Mouse (Mus musculus): ENCODE measurements at regions not wholly inside any gene's neighbourhood (a gene's known extent, or its start where the extent isn't known, plus 50 kb on each side); places are given as distances from the start of the nearest gene placed in this dataset.
A peak's percentile ranks its signal among the peaks of the same experiment; 100 is the strongest.

DNA sequence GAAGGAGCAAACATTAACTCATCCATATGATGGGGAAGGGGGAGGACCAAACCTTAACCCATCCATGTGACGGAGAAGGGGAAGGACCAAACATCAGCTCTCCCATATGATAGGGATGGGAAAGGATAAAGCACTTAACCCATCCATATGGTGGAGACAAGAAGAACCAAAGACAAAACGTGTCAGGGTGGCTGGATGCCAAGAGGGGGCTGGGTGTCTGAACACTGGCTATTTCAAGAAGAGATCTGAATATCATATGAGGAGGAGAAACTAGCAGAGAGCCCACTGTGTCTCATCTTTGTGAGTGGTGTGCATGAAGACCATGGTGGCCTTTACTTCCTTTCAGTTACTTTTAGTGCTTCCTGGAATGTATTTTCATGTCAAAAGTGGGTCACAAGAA is 207.0 kb downstream of the Rplp1 start:
- no peak for DNase-seq

DNA sequence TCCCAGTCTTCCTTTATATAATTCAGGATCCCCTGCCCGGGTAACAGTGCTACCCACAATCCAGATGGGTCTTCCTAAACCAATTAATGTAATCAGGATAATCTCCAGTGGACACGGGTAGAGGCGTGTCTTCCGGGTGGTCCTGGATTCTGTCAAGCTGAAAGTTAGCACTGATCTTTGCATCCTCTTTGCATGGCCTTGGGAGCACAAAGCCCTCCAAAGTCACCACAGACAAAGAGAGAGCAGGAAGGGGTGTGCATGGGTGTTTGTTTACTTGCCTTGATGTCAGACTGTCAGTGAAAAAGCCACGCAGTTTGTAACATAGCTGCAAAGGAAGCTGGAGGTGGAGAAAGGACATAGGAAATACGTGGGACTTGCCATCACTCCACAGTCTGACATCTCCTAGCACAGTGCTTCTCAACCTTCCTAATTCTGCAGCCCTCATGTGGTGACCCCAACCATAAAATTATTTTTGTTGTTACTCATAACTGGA is 208.0 kb downstream of the Rplp1 start:
- DNase-seq: no peak

- DNase-seq: peak; percentile 42
Observed at GRCm38 (mm10) chr9:61705586-61706233, 208.6 kb downstream of the Rplp1 start.

DNA sequence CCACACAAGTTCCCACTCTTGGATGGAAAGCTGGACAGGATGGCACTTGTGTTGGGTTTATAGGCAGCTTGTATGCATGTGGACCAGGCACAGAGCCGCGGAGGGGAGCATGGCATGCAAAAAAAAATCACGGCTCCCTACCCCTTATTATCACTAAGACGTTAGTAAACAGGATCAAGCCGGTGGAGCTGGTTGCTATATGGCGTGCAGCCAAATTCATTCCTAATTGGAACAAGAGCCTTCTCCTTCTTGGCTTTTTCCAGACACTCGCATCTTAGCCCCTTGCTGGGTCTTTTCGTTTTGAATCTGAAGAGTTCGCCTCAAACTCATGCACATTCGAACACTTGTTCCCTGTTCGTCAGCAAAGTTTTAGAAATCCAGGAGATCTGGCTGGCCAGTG is 211.0 kb downstream of the Rplp1 start:
- no peak for DNase-seq

GRCm38 (mm10) chr9:61702280-61702966 is 211.9 kb downstream of the Rplp1 start:
- peak; percentile 25 for DNase-seq

DNA sequence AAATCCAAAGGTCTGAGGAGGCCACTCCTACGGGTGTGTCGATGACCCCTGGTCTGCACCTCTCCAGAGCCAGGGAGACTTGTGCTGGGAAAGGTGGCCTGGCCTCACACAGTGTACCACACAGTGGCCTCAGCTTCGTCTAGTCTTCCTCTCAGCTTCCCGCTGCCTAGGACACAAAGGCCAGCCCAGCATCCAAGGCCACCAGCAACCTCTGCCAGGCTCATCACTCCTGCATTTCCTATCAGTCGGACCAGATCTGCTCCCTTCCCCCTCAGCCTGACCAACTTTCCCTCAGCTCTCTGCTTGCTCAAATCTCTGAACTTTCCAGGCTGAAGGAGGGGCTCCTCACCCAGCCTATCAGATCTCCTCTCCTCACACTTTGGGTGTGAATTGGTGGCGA is 213.8 kb downstream of the Rplp1 start:
- peak; percentile 64 for DNase-seq

- no peak for DNase-seq
Observed at GRCm38 (mm10) chr9:61699618-61700017, 214.7 kb downstream of the Rplp1 start.

DNA sequence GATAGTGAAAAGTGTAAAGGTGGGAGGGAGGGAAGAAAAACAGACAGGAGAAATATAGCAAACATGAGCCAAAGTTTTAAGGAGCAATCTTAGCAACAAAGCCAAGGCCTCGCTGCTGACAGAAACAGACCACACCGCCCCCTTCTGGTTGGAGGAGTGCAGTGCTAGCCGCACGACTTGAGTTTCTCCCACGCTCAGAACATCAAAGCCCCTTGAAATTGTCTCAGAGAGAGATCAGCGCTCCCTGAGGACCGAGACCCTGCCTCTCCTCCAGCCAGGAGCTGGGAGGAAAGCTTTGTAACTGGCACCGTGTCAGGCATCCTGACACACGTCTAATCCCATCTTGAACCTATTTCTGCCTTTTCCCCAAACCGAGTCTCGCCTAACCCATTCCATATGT is 216.4 kb downstream of the Rplp1 start:
- DNase-seq: peak; percentile 73

GRCm38 (mm10) chr9:61696831-61697230 is 217.5 kb downstream of the Rplp1 start:
- DNase-seq: no peak

DNA sequence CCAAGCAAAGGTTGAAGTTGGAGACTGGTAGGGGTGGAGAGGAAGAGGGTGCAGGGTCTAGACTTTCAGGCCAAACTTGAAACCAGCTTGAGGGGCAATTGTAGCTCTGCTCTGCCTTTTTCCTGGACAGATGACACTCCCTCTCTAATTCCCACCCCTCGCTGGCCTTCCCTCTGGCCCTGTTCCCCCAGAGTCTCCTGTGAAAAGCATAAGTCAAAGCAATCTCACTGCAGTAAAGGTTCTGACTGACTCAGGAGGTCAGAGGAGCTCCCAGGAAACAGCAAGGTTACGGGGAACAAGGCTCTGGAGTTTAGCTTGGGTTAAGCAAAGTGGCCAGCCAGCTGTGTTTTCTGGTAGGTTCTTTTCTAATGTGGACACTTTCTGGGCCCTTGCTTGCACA is 218.5 kb downstream of the Rplp1 start:
- peak; percentile 79 for DNase-seq

DNA sequence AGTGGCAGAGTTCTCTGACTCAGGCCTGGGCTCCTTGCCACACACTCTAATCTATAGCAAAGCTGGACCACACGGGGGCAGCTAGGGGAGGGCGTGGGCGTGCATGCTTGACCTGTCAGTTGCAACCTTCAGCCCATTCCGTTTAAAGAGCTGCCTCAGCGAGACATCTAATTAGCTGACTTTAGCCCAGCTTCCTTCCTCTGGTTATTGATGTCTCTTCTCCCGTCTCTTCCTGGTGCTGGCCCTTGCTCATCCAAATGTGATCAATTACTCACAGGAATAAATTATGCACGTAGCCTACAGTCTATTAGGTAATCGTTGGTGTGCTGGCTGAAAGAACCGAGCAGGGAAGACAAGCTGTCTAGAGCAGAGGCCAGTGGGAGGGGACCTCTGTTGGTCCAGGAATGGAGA is 219.0 kb downstream of the Rplp1 start:
- DNase-seq: peak; percentile 88

GRCm38 (mm10) chr9:61694206-61694605 is 220.1 kb downstream of the Rplp1 start:
- DNase-seq: no peak

DNA sequence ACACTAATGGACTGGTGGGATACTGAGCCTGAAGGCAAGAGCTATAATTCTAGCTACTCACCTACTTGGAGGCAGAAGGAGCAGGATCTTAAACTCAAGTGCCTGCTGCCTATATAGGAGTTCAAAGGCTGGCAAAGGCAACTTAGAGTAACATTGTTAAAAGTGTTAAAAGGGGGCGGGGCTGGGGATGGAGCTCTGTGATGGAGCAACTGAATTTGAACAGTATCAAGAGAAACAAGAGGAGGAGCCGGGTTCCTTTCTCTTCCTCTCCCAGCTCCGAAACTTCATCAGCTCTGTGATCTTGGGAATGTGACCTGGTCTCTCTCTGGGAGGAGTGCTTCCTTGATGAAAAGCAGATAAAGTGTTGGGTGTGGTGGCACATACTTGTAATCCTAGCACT is 223.6 kb downstream of the Rplp1 start:
- DNase-seq: no peak

DNA sequence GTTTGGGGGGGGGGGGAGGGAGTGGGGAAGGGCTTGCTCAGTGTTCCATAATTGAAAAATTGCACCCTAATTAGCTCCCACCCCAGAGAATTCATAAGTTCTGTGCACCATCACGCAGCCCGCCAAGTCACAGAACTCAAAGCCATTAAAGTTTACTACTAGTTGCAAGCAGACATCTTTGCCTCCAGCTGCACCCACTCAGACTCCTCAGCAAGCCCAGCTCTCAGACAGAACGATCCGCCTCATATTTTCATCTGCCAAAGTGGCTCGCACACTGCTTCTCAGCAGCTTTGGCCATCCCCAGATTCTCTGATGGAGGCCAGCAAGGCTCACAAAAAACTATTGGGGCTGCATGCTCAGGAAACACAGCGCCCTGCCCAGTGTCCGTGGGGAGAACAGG is 224.4 kb downstream of the Rplp1 start:
- DNase-seq: no peak

DNA sequence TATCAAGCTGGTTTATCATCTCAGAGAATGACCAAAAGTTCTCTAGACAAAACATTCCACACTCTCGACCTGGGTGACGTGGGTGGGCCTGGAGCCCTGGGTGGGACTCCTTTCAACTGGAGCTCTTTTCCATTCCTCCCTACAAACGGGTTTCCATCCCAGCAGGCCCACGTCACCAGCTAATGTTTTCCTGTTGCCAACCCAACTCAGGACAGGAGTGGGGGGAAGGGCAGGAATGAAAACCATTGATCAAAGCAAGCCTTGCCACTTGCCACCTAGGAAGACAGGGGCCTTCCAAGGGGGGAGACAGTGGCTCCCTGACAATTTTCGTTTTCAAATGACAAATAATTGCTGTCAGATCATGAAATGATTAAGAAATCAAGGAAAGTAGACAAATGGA is 224.8 kb downstream of the Rplp1 start:
- no peak for DNase-seq

GRCm38 (mm10) chr9:61683557-61683956 is 230.8 kb downstream of the Rplp1 start:
- DNase-seq: no peak

DNA sequence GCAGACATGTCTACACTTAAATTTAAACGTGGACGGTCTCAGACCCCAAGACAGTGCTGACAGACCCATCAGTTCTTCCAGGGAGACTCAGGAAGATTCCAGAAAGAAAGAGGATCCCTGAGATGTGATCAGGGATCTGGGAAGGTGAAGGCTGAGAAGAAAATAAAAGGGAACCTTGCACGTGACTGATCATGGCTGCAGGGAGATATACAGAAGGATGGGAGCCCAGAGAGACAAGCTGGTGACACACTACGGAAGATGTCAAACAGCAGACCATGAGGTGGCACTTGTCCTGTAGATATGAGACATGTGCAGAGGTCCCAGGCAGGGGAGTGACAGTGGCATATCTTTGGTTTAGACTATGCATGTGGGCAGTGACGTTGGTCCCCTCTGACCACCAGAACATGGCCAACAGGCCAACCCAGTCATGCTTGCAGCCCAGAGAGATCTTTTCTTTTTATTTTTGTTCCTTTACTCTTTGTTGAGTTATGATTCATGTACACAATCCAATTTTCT is 231.5 kb downstream of the Rplp1 start:
- DNase-seq: no peak

DNA sequence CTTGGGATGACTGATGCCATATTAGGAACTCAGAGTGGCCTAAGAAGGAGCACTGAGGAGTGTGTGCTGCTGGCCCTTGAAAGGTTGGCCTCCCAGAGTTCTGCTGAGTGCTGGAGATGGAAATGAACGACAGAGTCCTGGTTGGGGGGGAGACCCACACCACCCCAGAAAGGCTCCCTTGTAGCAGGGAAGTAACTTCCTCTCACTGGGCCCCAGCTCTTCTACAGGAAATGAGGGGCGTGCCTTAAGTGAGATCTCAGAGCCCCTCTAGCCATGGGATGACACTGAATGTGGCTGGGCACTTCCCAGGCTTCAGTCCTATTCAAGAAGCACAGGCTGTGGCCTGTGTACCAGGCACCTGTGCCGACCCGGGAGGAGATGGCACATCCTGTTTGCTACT is 232.0 kb downstream of the Rplp1 start:
- no peak for DNase-seq

- no peak for DNase-seq
Observed at GRCm38 (mm10) chr9:61681406-61681805, 232.9 kb downstream of the Rplp1 start.

DNA sequence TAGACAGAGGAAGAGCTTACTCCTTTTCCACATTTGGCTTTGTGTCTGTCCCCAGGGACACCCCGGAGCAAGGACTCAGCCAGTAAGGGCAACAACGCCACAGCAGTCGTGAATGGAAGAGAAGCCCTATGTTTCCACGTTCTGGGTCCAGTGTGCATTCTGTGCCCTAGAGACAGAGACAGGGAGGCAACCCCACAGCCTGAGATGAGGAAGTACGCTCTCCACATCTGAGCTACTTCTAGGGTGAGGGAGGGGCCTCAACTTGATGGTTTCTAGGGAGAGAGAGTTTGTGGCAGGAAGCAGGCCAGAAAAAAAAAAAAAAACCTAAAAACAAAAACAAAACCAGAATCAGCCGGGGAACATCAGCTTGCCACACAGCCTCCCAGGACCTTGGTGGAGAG is 233.4 kb downstream of the Rplp1 start:
- no peak for DNase-seq

DNA sequence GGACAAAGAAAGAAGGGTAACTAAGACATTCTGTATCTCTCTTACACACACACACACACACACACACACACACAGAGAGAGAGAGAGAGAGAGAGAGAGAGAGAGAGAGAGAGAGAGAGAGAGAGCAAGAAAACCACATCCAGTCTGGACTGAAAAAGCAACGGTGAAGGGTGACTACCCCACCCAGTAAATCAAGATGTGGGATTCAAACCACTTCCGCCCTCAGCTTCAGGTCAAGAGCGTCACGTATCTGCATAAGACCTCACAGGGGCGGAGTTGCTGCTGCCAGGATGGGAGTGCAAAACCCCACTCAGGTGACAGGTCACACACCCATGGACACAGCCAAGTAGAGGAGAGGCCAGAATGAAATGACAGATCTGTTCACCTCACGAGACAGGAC is 234.7 kb downstream of the Rplp1 start:
- no peak for DNase-seq

- DNase-seq: no peak
Observed at GRCm38 (mm10) chr9:61677603-61678002, 236.7 kb downstream of the Rplp1 start.

DNA sequence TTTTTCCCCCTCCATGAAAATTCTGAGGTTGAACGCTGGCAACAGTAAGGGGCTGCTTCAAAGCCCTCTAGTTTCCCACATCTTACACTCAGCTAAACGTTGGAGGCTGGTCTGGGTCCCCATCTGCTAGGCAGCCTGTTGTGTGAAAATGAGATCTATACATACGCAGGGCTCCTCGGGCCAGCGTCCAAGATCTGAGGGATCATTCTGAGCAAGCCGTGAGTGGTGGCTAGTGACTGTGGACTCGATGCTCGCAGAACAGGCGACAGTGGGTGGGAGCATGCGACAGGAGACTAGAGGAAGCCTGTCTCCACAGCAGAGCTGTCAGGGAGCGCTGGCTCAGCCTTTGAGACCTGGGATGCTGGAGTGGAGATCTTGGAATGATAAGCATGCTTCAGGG is 237.3 kb downstream of the Rplp1 start:
- no peak for DNase-seq

GRCm38 (mm10) chr9:61675366-61675765 is 239.0 kb downstream of the Rplp1 start:
- DNase-seq: peak; percentile 60

All from adrenal gland, adult 2 months (tissue).